Mouse (Mus musculus): ENCODE results near the gene Lect2. TPM values are rescaled to one million over a fixed set of nuclear protein-coding genes. Genes with fewer than 3 reads are reported as not detected.

The Lect2 gene
- polyA plus RNA-seq, 2 experiments, result not detected

DNA sequence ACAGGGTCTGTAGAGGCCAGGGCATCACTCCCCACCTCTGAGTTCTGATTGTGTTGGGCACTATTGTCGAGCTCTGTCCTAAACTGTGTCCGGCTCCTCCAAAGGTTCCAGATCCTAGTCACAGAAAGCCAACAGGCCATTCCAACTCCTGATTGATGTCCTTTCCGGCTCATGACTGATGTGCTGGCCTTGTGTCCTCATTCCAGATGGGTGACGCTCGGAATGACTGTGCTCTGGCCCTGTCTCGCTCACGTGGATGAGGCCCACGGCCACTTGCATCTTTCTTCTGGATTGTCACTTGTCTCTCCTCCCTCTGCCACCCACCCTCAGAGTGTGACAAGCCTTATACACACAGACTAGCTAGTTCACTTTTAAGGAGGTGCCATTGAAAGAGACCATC lies 42.9 kb upstream of the Lect2 start:
- no peaks in the 10 kb centered on the region for H3K36me3 ChIP-seq (ENCODE audit: control insufficient read depth, insufficient read depth, low read length)
- no peaks in the 10 kb centered on the region for H3K27me3 ChIP-seq (ENCODE audit: control insufficient read depth, insufficient read depth, low read length)
- no peak overlapping the region for H3K9ac ChIP-seq (ENCODE audit: low read depth, low read length, severe bottlenecking)
- no peak for TF ChIP-seq POLR2A (IDR thresholded peaks at IDR 0.05; ENCODE audit: borderline replicate concordance, extremely low read depth, insufficient read depth, insufficient read length)
- H3K4me3 ChIP-seq (replicated peaks; ENCODE audit: low read length), result no peak overlapping the region
- 91% methylated on average over 8 of the region's 8 CpGs for WGBS
- ATAC-seq (ENCODE audit: low FRiP score, low read depth), result no peak
- no peak overlapping the region for H3K4me2 ChIP-seq (replicated peaks; ENCODE audit: low read depth, low read length, severe bottlenecking)
- no peak overlapping the region for H3K27ac ChIP-seq (replicated peaks; ENCODE audit: low read depth, low read length)
- no peak for DNase-seq (ENCODE audit: low spot score)
- peaks cover 18% of the 10 kb centered on the region for H3K4me1 ChIP-seq (ENCODE audit: control insufficient read depth, insufficient read depth, low read length)
- H3K9me3 ChIP-seq (ENCODE audit: control insufficient read depth, low read length), result no peaks in the 10 kb centered on the region

DNA sequence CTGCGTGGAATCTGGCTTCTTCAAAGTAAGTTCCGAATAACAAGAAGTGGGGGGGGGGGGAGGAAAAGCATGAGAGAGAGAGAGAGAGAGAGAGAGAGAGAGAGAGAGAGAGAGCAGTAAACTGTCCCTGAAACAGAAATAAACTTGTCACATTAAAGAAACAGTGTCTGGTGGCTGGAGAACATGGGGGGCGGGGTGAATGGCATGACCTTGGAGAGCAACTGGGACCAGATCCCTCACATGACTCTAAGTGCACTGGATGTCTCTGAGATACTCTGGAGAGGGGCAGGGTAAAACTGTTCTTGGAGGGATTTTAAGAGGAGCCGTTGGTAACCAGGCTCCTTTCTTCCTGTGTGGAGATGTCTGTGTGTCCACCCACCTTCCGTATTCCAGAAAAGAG lies 41.9 kb upstream of the Lect2 start:
- Histone ChIP-seq H3K27me3 (ENCODE audit: control insufficient read depth, insufficient read depth, low read length) (no peaks in the 10 kb centered on the region), H3K36me3 (ENCODE audit: control insufficient read depth, insufficient read depth, low read length) (no peaks in the 10 kb centered on the region), H3K9ac (ENCODE audit: low read depth, low read length, severe bottlenecking) (no peak overlapping the region), H3K4me1 (ENCODE audit: control insufficient read depth, insufficient read depth, low read length) (peaks cover 13% of the 10 kb centered on the region), H3K4me2 (replicated peaks; ENCODE audit: low read depth, low read length, severe bottlenecking) (no peak overlapping the region), H3K27ac (replicated peaks; ENCODE audit: low read depth, low read length) (no peak overlapping the region), H3K4me3 (replicated peaks; ENCODE audit: low read length) (no peak overlapping the region), H3K9me3 (ENCODE audit: control insufficient read depth, low read length) (no peaks in the 10 kb centered on the region)
- DNase-seq (ENCODE audit: low spot score), result no peak
- no peak for ATAC-seq (ENCODE audit: low FRiP score, low read depth)
- no peak for TF ChIP-seq POLR2A (IDR thresholded peaks at IDR 0.05; ENCODE audit: borderline replicate concordance, extremely low read depth, insufficient read depth, insufficient read length)
- WGBS, result 69% methylated on average over 5 of the region's 5 CpGs

DNA sequence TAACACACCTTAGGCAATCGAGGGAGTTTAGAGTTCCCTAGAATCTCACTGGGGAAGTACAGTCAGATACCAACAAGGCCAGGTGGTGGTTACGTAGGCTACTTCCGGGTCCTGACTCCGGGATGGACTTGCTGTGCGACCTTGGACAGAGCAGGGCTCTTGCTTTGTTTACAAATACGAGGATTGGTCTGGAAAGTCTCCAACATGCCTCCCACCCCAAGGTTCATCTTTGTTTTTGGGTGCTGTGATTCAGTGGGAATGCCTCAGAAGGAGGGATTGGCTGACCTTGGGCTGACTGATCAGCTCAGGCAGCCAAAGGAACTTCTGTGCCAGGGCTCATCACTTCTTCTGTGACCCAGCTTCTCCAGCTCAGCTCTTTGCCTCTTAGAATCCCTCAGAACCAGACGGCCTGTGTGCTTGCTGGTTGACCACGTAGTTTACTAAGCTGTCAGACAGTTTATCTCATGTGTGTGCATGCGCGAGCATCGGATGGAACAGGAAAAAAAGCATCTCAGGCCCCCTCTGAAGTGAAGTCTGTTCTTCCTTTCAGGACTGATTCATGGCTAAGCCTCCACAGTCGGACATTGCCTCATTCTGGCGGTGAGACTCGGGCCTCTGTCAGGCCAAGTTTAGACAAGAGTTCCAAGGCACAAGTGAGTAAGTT lies 40.3 kb upstream of the Lect2 start:
- Histone ChIP-seq H3K27ac (replicated peaks; ENCODE audit: low read depth, low read length) (no peak overlapping the region), H3K27me3 (ENCODE audit: control insufficient read depth, insufficient read depth, low read length) (no peaks in the 10 kb centered on the region), H3K4me2 (replicated peaks; ENCODE audit: low read depth, low read length, severe bottlenecking) (no peak overlapping the region), H3K4me3 (replicated peaks; ENCODE audit: low read length) (no peak overlapping the region), H3K36me3 (ENCODE audit: control insufficient read depth, insufficient read depth, low read length) (no peaks in the 10 kb centered on the region), H3K9ac (ENCODE audit: low read depth, low read length, severe bottlenecking) (no peak overlapping the region), H3K4me1 (ENCODE audit: control insufficient read depth, insufficient read depth, low read length) (peaks cover 7% of the 10 kb centered on the region; the same call in 1 of the 2 replicates), H3K9me3 (ENCODE audit: control insufficient read depth, low read length) (no peaks in the 10 kb centered on the region)
- ATAC-seq (ENCODE audit: low FRiP score, low read depth) (no peak), DNase-seq (ENCODE audit: low spot score) (no peak)
- no peak for TF ChIP-seq POLR2A (IDR thresholded peaks at IDR 0.05; ENCODE audit: borderline replicate concordance, extremely low read depth, insufficient read depth, insufficient read length)
- WGBS, result 84% methylated on average over 14 of the region's 14 CpGs

GRCm38 (mm10) chr13:56586046-56586445 lies 37.7 kb upstream of the Lect2 start:
- Histone ChIP-seq H3K4me1 (ENCODE audit: control insufficient read depth, insufficient read depth, low read length) (peaks cover 27% of the 10 kb centered on the region), H3K4me2 (replicated peaks; ENCODE audit: low read depth, low read length, severe bottlenecking) (no peak overlapping the region)
- 89% methylated on average over 3 of the region's 3 CpGs for WGBS

DNA sequence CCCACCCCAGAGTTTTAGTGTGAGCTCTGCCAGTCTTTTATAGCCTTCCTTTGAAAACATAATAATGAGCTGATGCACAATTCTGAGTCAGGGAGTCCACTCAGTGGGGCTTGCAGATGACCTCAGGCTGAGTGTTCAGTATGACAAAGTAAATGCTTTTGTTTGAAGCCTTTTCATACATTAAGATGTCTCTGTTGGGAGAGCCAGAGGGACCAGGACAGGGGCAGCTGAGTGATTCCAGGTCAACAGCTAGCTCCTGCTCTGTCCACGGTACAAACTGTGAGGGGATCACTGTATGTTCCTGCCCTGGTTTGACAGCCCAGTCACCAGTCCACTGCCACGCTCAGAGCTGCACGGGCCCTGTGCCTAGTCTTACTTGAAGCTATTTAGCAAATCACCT lies 34.4 kb upstream of the Lect2 start:
- Histone ChIP-seq H3K9me3 (ENCODE audit: control insufficient read depth, low read length) (no peaks in the 10 kb centered on the region), H3K27ac (replicated peaks; ENCODE audit: low read depth, low read length) (peak overlapping the region; percentile 75), H3K36me3 (ENCODE audit: control insufficient read depth, insufficient read depth, low read length) (no peaks in the 10 kb centered on the region), H3K4me1 (ENCODE audit: control insufficient read depth, insufficient read depth, low read length) (peaks cover 33% of the 10 kb centered on the region), H3K9ac (ENCODE audit: low read depth, low read length, severe bottlenecking) (no peak overlapping the region), H3K4me3 (replicated peaks; ENCODE audit: low read length) (no peak overlapping the region), H3K4me2 (replicated peaks; ENCODE audit: low read depth, low read length, severe bottlenecking) (0 out of 2 replicates have a peak overlapping the region, but pooled peaks have one; percentile 6), H3K27me3 (ENCODE audit: control insufficient read depth, insufficient read depth, low read length) (no peaks in the 10 kb centered on the region)
- no peak for TF ChIP-seq POLR2A (IDR thresholded peaks at IDR 0.05; ENCODE audit: borderline replicate concordance, extremely low read depth, insufficient read depth, insufficient read length)
- ATAC-seq (ENCODE audit: low FRiP score, low read depth), result peak; percentile 7; the same call in 1 of the 2 replicates
- no peak for DNase-seq (ENCODE audit: low spot score)
- WGBS, result 21% methylated on average over 3 of the region's 3 CpGs

More at GRCm38 (mm10) chr13:56586046-56586445, 37.7 kb upstream of the Lect2 start:
- ATAC-seq (ENCODE audit: low FRiP score, low read depth) (no peak), DNase-seq (ENCODE audit: low spot score) (no peak)
- no peak overlapping the region for H3K9ac ChIP-seq (ENCODE audit: low read depth, low read length, severe bottlenecking)
- no peak overlapping the region for H3K27ac ChIP-seq (replicated peaks; ENCODE audit: low read depth, low read length)
- H3K27me3 ChIP-seq (ENCODE audit: control insufficient read depth, insufficient read depth, low read length), result no peaks in the 10 kb centered on the region
- H3K36me3 ChIP-seq (ENCODE audit: control insufficient read depth, insufficient read depth, low read length), result no peaks in the 10 kb centered on the region
- no peak overlapping the region for H3K4me3 ChIP-seq (replicated peaks; ENCODE audit: low read length)
- no peaks in the 10 kb centered on the region for H3K9me3 ChIP-seq (ENCODE audit: control insufficient read depth, low read length)
- TF ChIP-seq POLR2A (IDR thresholded peaks at IDR 0.05; ENCODE audit: borderline replicate concordance, extremely low read depth, insufficient read depth, insufficient read length), result no peak

All from limb, embryonic 14.5 days (tissue).